Mouse (Mus musculus) midbrain, embryonic 12.5 days (tissue): ENCODE data around the gene Tmod4. TPM values are rescaled to one million over a fixed set of nuclear protein-coding genes. Genes with fewer than 3 reads are reported as not detected.

ENCODE experiments used
- ATAC-seq: fragments of 200-750 bp; cut with Nextera tagmentation; 2 replicates; pipeline ENCODE4 v1.8.0; 2017; ENCODE audit warnings: low read depth, moderate TSS enrichment, moderate library complexity; ENCODE audit not compliant: low FRiP score
- H3K27ac ChIP-seq: fragments of 300-500 bp; sonication (generic); replicated peaks from 2 replicates; pipeline ENCODE4 v1.5.1; 2016; ENCODE audit warnings: mild to moderate bottlenecking
- H3K27me3 ChIP-seq: fragments of 300-500 bp; sonication (generic); 2 replicates; pipeline ENCODE4 v1.6.1; 2016; ENCODE audit warnings: mild to moderate bottlenecking
- H3K36me3 ChIP-seq: fragments of 300-500 bp; sonication (generic); 2 replicates; pipeline ENCODE4 v1.6.1; 2016
- H3K4me1 ChIP-seq: fragments of 300-500 bp; sonication (generic); 2 replicates; pipeline ENCODE4 v1.6.1; 2016
- H3K4me2 ChIP-seq: fragments of 300-500 bp; sonication (generic); replicated peaks from 2 replicates; pipeline ENCODE4 v1.6.1; 2016; ENCODE audit warnings: mild to moderate bottlenecking, moderate library complexity
- H3K4me3 ChIP-seq: fragments of 300-500 bp; sonication (generic); 2 replicates; pipeline ENCODE4 v1.5.1; 2016; ENCODE audit warnings: mild to moderate bottlenecking
- H3K9ac ChIP-seq: fragments of 300-500 bp; sonication (generic); replicated peaks from 2 replicates; pipeline ENCODE4 v1.6.1; 2016; ENCODE audit warnings: mild to moderate bottlenecking, moderate library complexity
- H3K9me3 ChIP-seq: fragments of 300-500 bp; sonication (generic); 2 replicates; pipeline ENCODE4 v1.6.1; 2016; ENCODE audit warnings: mild to moderate bottlenecking
- WGBS: fragments of 180-500 bp; shearing (Covaris S2); methylation state at CpG from one replicate; pipeline ENCODE4 v1.1.7; 2016; 5-methylcytosine and 5-hydroxymethylcytosine counted together
- polyA plus RNA-seq: library from polyadenylated mRNA; unstranded; fragments of >200 nt; fragmentation: Nextera tagmentation; extraction: Ambion mirVana; gene quantifications from 2 replicates; pipeline ENCODE4 v1.2.1, GENCODE M21; 2016

The Tmod4 gene
- polyA plus RNA-seq, 1 experiment from 2014 or later: 0.89 TPM

DNA sequence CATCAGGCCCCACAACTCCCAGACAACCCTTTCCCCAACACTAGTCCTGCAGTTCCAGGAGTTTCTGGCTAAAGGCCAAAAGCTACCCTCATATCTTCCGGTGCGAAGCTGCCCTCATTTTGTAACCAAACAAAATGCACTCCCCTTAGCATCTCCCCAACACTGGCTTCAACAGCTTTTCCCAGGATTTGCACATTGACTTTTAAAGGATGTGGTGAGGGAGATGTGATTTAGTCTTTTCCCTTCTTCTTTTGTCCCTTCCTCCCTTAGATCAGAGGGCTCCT lies 38.0 kb downstream of the Tmod4 start:
- H3K27ac ChIP-seq: peak overlapping the region; percentile 86; the same call in 1 of the 2 replicates
- H3K4me3 ChIP-seq: peak overlapping the region; percentile 82
- H3K36me3 ChIP-seq: peaks cover 32% of the 10 kb centered on the region
- no peak for ATAC-seq
- 41% methylated on average over 2 of the region's 2 CpGs for WGBS
- no peaks in the 10 kb centered on the region for H3K9me3 ChIP-seq
- H3K27me3 ChIP-seq: peaks cover 11% of the 10 kb centered on the region
- H3K4me2 ChIP-seq: peak overlapping the region; percentile 77
- H3K9ac ChIP-seq: peak overlapping the region; percentile 89
- H3K4me1 ChIP-seq: peaks cover 40% of the 10 kb centered on the region

DNA sequence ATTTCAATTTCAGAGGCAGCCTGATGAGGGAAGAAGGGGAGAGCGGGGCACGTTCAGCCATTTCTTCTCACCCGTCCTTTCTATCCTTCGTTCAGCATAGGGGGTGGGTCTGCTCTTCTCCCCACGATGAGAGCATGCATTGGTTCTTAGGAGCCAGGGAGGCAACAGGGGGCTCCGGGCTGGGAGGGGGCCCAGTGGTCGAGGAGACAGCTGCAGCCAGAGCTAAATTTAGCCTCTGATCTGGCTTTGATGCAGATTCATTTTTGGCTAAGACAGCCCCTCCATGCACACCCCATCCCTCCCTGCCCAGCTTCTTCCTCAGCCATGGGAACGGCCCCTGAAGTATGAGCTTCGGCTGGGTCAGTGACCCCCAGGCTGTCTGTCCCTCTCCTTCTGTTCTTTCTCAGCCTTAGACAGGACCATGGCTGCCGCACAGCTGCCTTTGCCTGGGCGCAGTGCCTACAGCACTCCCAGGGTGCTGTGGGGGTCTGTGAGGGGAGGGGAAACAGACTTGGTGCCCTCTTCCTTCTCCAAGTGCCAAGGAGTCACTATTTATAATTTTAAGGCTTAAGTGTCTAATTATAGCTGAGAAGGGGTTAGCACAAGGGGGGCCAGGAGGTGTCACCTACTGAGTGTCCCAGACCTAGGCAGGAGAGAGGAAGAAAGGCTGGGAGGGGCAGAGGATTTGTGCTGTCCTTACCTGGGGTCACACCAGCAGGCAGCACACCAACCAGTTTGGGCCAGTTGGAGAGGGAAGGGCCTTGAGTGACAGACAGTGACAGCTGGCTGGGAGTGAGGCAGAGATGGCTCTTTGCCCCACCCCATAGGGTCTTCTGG lies 39.4 kb downstream of the Tmod4 start:
- Histone ChIP-seq H3K4me1 (peaks cover 40% of the 10 kb centered on the region), H3K4me2 (peak overlapping the region; percentile 77), H3K36me3 (peaks cover 45% of the 10 kb centered on the region), H3K27ac (no peak overlapping the region; the same call in 1 of the 2 replicates), H3K9ac (no peak overlapping the region; the same call in 1 of the 2 replicates), H3K4me3 (peak overlapping the region; percentile 82), H3K9me3 (no peaks in the 10 kb centered on the region), H3K27me3 (peaks cover 15% of the 10 kb centered on the region)
- ATAC-seq: no peak
- 64% methylated on average over 11 of the region's 11 CpGs for WGBS

DNA sequence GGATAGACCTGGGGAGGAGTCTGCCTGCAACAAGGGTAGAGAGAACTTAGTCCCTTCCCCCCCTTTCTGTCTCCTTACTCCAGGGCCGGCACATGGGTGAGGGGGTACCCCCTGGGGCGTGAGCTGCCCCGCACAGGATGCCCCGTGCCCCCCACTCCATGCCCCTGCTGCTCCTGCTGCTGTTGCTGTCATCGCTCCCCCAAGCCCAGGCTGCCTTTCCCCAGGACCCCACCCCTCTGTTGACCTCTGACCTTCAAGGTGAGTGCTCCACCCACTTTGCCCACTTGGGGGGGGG lies 39.9 kb downstream of the Tmod4 start:
- Histone ChIP-seq H3K27me3 (peaks cover 15% of the 10 kb centered on the region), H3K9ac (0 out of 2 replicates have a peak overlapping the region, but pooled peaks have one; percentile 24), H3K4me3 (no peak overlapping the region), H3K4me1 (peaks cover 40% of the 10 kb centered on the region), H3K9me3 (no peaks in the 10 kb centered on the region), H3K4me2 (peak overlapping the region; percentile 77; the same call in 1 of the 2 replicates), H3K27ac (no peak overlapping the region), H3K36me3 (peaks cover 51% of the 10 kb centered on the region)
- no peak for ATAC-seq
- WGBS: 82% methylated on average over 4 of the region's 5 CpGs

DNA sequence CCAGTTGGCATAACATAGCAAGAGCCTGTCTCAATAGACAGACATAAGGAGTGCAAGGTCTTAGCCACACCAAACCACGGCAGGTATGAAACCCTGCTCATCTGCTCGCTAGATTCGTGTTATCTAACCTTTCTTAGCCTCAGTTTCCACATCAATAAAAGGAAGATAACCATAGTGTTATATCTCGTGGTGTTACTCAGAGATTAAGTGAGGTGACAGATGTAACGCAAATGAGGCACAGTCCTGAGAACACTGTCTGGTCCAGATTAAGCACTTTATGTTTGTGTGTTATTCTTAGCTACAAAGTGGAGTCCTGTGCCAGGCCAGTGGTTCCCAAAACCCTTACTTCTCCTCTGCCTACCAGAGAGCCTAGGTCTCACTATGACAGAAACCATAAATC lies 40.6 kb downstream of the Tmod4 start:
- 87% methylated on average over 5 of the region's 5 CpGs for WGBS
- peaks cover 57% of the 10 kb centered on the region for H3K36me3 ChIP-seq
- peaks cover 33% of the 10 kb centered on the region for H3K4me1 ChIP-seq
- no peak overlapping the region for H3K4me3 ChIP-seq
- ATAC-seq: no peak
- no peak overlapping the region for H3K4me2 ChIP-seq
- H3K9ac ChIP-seq: no peak overlapping the region
- peaks cover 17% of the 10 kb centered on the region for H3K27me3 ChIP-seq
- no peak overlapping the region for H3K27ac ChIP-seq
- H3K9me3 ChIP-seq: no peaks in the 10 kb centered on the region

DNA sequence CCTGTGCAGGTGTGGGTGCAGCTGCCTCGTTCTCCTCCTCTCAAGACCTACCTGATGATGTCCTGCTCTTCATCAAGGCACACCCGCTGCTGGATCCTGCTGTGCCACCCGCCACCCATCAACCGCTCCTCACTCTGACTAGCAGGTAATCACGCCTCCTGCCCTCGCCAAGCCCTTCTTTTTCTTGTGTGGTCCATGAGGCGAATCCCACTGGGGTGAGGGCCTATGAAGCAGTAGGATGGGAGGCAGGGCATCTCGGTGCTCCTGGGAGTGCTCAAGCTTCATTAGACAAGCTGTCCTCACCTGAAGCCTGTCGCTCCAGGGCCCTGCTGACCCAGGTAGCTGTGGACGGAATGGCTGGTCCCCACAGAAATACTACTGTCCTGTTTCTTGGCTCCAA lies 45.7 kb downstream of the Tmod4 start:
- Histone ChIP-seq H3K4me1 (peaks cover 20% of the 10 kb centered on the region), H3K9ac (no peak overlapping the region), H3K4me2 (no peak overlapping the region), H3K27me3 (peaks cover 62% of the 10 kb centered on the region), H3K9me3 (no peaks in the 10 kb centered on the region), H3K27ac (no peak overlapping the region), H3K4me3 (no peak overlapping the region), H3K36me3 (peaks cover 88% of the 10 kb centered on the region)
- ATAC-seq: no peak
- WGBS: 89% methylated on average over 10 of the region's 10 CpGs

DNA sequence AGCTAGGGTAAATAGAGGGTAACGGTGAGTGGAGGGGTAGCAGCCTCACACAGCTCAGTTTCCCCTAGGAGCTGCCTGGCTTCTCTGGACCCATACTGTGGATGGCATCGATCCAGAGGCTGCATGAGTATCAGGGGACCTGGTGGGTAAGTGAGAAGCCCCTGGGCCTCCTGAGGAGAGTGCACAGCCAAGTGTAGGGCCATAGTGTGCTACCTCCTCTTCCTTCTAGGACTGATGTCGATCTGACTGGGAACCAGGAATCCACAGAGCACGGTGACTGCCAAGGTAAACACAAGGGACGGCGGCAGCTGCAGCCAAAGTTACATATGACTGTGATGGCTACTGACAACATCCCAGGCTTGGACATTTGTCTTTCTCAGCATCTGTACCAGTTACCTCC lies 46.8 kb downstream of the Tmod4 start:
- ATAC-seq: no peak
- no peak overlapping the region for H3K4me3 ChIP-seq
- H3K4me1 ChIP-seq: peaks cover 20% of the 10 kb centered on the region
- no peak overlapping the region for H3K9ac ChIP-seq
- H3K9me3 ChIP-seq: no peaks in the 10 kb centered on the region
- H3K36me3 ChIP-seq: peaks cover 77% of the 10 kb centered on the region
- no peak overlapping the region for H3K27ac ChIP-seq
- H3K27me3 ChIP-seq: peaks cover 62% of the 10 kb centered on the region
- WGBS: 81% methylated on average over 6 of the region's 6 CpGs
- no peak overlapping the region for H3K4me2 ChIP-seq

DNA sequence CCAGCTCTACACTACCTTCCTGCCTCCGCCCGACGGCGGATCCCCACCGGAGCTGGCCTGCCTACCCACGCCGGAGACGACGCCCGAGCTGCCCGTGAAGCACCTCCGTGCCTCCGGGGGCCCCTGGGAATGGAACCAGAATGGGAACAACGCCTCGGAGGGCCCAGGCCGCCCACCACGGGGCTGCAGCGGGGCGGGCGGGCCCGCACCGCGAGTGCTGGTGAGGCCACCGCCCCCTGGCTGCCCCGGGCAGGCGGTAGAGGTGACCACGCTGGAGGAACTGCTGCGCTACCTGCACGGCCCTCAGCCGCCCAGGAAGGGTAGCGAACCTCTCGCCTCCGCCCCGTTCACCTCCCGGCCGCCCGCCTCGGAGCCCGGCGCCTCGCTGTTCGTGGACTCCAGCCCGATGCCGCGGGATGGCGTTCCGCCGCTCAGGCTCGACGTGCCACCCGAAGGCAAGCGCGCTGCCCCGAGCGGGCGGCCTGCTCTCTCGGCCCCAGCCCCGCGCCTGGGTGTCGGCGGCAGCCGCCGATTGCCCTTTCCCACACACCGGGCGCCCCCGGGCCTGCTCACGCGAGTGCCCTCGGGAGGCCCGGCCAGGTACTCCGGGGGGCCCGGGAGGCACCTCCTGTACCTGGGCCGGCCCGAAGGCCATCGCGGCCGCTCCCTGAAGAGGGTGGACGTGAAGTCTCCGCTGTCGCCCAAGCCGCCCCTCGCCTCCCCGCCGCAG lies 48.4 kb downstream of the Tmod4 start:
- peak overlapping the region; percentile 45 for H3K4me2 ChIP-seq
- no peaks in the 10 kb centered on the region for H3K9me3 ChIP-seq
- 13% methylated on average over 75 of the region's 84 CpGs for WGBS
- ATAC-seq: peak; percentile 39; the same call in 1 of the 2 replicates
- peaks cover 61% of the 10 kb centered on the region for H3K36me3 ChIP-seq
- H3K27ac ChIP-seq: no peak overlapping the region
- peak overlapping the region; percentile 46; the same call in 1 of the 2 replicates for H3K9ac ChIP-seq
- peaks cover 62% of the 10 kb centered on the region for H3K27me3 ChIP-seq
- peaks cover 20% of the 10 kb centered on the region for H3K4me1 ChIP-seq
- peak overlapping the region; percentile 23 for H3K4me3 ChIP-seq

DNA sequence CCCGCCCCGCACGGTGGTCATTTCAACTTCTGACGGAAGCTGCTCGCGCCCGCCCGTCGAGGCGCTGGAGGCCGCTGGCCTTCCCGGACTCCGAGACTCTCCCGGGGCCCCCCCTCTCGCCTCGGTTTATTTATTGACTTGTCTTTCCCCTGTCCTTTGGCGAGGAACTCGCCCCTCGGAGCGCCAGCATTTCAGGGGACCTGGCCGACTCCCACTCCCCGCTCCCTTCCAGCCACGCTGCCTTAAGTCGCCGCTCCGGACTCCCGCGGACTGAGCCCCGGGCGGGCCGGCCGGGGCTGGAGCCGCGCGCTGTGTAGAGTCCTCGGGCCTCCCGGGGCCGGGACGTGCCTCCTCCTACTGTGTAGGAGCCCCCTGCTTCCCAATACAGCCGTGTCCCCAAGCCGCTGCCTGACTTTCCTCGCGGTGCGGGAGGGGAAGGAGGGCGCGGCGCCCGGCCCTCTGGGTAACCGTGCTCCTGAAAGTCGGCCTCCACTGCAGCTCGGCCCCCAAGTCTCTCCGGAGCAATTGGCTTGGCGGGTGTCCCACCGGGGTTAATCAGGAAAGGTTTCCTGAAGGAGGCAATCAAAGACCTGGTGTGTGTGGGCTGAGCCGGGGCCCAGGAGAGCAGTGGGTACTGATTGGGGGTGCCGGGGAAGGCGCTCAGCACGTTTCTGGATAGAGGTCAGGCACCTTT lies 49.1 kb downstream of the Tmod4 start:
- H3K4me3 ChIP-seq: peak overlapping the region; percentile 23
- H3K36me3 ChIP-seq: peaks cover 54% of the 10 kb centered on the region
- peaks cover 60% of the 10 kb centered on the region for H3K27me3 ChIP-seq
- peak; percentile 48; the same call in 1 of the 2 replicates for ATAC-seq
- peak overlapping the region; percentile 46 for H3K9ac ChIP-seq
- 6% methylated on average over 58 of the region's 58 CpGs for WGBS
- peaks cover 20% of the 10 kb centered on the region for H3K4me1 ChIP-seq
- no peaks in the 10 kb centered on the region for H3K9me3 ChIP-seq
- H3K27ac ChIP-seq: no peak overlapping the region
- peak overlapping the region; percentile 45 for H3K4me2 ChIP-seq

DNA sequence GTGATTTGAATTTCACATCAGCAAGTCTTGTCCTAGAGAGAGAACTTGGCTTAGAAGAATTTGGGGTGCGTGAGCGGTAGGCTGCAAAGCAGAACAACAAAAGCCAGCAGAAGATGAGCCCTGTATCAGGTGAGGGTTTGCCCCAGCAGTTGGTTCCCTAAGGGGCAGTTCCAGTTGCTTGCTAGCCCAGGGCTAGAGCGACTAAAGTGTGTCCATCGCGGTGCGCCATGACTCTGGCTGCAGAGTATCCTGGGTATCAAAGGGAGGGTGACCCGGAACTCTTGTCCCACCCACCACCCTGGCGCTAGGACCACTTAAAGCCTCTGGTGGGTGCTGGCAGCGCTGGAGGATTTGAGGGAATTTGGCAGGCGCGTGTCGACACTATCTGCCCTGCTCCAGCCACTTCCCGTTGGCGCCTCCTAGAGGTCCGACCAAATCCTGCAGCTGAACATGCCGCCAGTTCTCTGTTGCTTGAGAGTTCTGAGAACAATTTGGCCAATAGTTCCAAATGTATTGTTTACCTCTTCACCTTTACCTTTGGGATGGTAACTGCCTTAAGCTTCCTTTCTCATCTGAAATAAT lies 49.8 kb downstream of the Tmod4 start:
- Histone ChIP-seq H3K36me3 (peaks cover 47% of the 10 kb centered on the region), H3K9ac (no peak overlapping the region), H3K4me2 (peak overlapping the region; percentile 45), H3K27me3 (peaks cover 53% of the 10 kb centered on the region), H3K4me3 (peak overlapping the region; percentile 23; the same call in 1 of the 2 replicates), H3K9me3 (no peaks in the 10 kb centered on the region), H3K4me1 (peaks cover 20% of the 10 kb centered on the region), H3K27ac (no peak overlapping the region)
- ATAC-seq: peak; percentile 53; the same call in 1 of the 2 replicates
- 2% methylated on average over 16 of the region's 16 CpGs for WGBS

DNA sequence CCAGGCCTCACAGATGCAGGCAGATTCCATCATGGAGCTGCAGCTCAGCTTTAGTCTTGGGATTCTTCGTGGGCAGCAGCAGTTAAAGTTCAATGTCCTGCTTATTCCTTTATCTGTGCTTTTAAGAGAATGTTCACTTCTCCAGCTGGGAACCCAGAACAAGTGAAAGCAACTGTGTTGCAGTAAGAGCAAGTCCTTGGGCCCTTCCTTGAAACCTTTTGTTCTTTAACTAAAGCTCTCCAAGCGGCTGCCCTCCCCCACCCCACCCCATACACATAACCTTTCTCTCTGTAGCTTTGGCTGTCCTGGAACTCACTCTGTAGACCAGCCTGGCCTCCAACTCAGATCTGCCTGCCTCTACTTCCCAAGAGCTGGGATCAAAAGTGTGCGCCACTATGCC lies 52.2 kb downstream of the Tmod4 start:
- Histone ChIP-seq H3K4me1 (peaks cover 20% of the 10 kb centered on the region), H3K27me3 (peaks cover 29% of the 10 kb centered on the region), H3K9ac (no peak overlapping the region), H3K36me3 (peaks cover 23% of the 10 kb centered on the region), H3K4me2 (no peak overlapping the region), H3K27ac (no peak overlapping the region), H3K9me3 (no peaks in the 10 kb centered on the region), H3K4me3 (no peak overlapping the region)
- 43% methylated on average over 3 of the region's 3 CpGs for WGBS
- ATAC-seq: no peak

DNA sequence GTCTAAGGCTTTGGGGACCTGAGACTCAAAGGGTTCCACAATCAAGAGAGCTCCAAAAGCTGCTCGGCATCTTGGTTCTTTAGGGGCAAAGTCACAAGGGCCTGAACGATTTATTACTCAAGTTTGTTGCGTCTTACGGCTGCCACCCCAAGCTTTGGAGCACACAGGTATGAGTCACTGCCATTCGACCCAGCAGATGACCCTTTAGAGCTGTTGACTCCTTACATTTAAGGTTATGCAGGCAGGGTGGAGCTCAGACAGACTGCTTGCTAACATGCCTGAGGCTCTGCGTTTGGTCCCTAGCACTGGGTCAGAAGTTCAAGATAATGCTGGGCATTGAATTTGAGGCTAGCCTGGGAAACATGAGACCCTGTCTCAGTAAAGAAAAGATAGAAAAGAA lies 53.3 kb downstream of the Tmod4 start:
- H3K36me3 ChIP-seq: peaks cover 12% of the 10 kb centered on the region
- no peak overlapping the region for H3K9ac ChIP-seq
- no peak overlapping the region for H3K4me3 ChIP-seq
- H3K4me1 ChIP-seq: peaks cover 16% of the 10 kb centered on the region
- no peak for ATAC-seq
- no peaks in the 10 kb centered on the region for H3K9me3 ChIP-seq
- H3K27ac ChIP-seq: no peak overlapping the region
- WGBS: 84% methylated on average over 6 of the region's 6 CpGs
- peaks cover 18% of the 10 kb centered on the region for H3K27me3 ChIP-seq
- no peak overlapping the region for H3K4me2 ChIP-seq
